Mouse (Mus musculus): ENCODE measurements around the gene Rtkn.
A peak's percentile ranks its signal among the peaks of the same experiment; 100 is the strongest.
"Not testable (repeated sequence)": the region's sequence is repeated elsewhere in the genome, so short reads cannot be mapped to it uniquely, and the experiment has no call there.

Rtkn gene

GRCm38 (mm10) chr6:83137576-83137950 lies 2.3 kb downstream of the Rtkn start:
- peak; percentile 85 for DNase-seq (ENCODE audit: low read depth, low spot score)

DNA sequence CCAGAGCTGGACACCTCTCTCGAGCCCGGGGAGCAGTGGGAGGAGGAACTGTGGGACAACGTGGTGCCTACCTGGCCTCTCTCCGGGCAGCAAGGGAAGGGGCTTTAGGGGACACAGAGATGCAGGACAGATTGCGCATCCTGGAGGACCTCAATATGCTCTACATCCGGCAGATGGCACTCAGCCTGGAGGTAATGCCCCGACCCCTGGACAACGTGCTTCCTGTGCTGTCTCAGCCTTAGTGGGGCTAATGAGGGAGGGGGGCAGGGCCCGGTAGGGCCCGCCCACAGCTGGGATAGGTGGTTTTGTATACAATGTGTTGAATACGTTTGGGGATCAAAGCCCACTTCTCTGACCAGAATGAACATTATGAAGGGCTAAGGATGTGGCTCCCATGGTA lies 2.8 kb downstream of the Rtkn start:
- no peak for DNase-seq (ENCODE audit: low read depth, low spot score)

DNA sequence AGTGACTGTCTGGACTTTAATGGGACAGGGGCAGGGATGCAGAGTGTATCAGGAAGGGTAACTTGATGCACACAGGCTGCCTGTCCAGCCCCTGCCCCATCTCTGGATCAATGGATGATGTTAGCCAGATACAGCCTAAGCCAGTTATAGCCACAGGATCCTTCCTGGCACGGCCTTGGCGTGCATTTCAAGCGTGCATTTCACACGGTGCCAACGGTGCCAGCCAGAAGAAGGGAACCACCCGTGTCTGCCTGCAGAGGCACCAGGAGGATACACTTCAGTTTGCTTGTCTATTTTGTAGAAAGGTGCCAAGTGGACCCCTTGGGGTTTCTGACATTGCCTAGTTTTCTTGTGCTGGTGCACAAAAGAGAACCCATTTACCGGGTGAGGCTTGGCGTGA lies 4.8 kb downstream of the Rtkn start:
- no peak for DNase-seq (ENCODE audit: low read depth, low spot score)

DNA sequence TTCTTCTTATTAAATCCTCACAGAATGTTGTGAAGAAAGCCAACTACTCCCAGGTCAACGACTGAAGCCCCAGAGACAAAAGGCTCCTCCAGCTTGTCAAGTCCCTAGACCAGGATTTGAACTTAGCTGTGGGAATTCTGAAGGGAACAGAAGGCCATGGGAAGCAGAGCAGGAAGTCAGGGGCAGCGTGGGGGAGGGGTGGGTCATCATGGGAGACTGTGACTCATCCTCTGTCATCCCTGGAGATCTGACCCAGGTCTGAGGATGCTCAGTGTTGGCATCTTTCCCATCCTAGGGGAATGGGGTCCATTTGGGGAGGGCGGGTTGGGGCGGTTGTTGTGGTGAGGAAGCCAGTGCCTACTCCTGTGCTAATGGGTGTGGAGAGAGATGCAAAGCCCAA lies 6.4 kb downstream of the Rtkn start:
- DNase-seq (ENCODE audit: low read depth, low spot score): no peak

DNA sequence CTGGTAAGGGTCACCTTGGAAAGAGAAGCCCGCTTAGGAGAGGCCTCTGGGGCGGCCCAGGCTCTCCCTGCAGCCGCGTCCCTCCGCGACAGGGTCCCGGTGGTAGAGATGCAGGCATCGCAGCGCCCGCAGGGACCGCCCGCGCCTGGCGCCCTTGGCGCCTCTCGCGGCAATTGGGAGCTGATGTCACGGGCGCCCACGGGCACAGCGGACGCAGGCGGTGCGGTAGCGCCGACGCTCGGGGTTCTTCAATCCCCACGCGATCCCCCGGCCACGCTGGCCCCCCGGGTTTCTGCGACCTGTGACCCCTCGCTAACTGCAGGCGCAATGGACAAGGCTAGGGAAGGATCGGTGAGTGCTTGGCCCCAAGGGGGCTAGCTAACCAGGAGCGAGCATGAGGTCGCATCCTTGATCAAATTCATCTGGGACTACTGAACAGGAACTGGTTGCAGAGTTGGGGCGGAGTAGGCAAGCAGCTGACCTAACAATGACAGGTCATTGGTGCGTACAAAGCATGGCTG lies 7.0 kb downstream of the Rtkn start:
- DNase-seq (ENCODE audit: low read depth, low spot score): no peak

DNA sequence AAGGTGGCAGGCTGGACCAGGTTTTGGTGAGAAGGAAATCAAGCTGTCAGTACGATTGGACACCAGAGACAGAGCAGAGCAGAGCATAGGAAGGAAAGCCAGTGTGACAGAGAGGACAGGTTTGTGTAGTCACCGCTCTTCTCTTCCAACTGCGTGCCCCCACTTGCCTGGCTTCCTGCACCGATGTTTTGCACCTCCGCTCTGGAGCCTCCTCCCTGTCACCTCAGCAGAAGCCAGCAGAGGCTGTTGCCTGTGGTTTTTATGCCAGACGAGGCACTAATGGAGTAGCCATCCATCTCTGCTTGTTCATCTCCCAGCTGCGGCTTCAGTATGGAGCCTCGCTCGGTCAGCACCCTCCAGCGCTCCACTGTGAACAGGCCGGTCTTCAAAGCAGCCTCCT lies 7.6 kb downstream of the Rtkn start:
- no peak for DNase-seq (ENCODE audit: low read depth, low spot score)

- no peak for DNase-seq (ENCODE audit: low read depth, low spot score)
These were observed 9.9 kb downstream of the Rtkn start for GRCm38 (mm10) chr6:83145209-83145608.

DNA sequence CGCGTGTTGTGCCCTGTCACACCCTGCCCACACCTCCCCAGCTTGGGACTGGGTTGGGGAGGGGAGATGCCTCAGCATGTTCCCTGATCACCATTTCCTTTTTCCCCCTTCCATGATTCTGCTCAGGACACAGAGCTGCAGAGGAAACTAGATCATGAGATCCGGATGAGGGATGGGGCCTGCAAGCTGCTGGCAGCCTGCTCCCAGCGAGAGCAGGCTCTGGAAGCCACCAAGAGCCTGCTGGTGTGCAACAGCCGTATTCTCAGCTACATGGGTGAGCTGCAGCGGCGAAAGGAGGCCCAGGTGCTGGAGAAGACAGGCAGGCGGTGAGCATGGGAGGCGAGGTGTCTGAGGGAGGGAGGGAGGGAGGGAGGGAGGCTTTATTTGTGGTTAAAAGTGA lies 10.5 kb downstream of the Rtkn start:
- no peak for DNase-seq (ENCODE audit: low read depth, low spot score)

DNA sequence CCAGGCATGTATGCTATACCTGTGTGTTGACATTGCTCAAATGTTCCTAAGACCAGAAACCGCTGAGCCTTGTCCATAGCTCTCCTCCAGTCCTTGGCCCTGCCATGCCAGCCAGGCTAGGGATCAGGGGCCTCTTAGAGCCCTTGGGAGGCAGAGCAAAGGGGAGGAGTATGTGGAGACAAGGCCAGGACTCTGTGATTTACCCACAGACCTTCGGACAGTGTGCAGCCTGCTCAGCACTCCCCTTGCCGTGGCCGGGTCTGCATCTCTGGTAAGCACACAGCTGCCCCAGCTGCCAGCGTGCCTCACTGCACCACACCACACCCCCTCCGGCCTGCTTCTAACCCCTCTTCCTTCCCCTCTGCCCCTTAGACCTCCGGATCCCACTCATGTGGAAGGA lies 12.0 kb downstream of the Rtkn start:
- DNase-seq (ENCODE audit: low read depth, low spot score): no peak

DNA sequence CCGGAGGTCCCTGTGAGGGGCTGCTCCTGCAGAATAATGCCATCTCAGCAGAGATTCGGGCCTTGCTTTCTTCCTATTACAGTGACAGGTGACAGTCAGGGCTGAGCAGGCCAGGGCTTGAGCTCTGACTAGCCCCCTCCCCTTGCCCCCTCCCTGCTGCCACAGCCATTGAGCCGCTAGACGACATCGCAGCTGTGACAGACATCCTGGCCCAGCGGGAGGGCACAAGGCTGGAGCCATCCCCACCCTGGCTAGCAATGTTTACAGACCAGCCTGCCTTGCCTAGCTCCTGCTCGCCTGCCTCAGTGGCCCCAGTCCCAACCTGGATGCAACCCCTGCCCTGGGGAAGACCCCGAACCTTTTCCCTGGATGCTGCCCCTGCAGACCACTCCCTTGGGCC lies 16.5 kb downstream of the Rtkn start:
- DNase-seq (ENCODE audit: low read depth, low spot score): no peak

GRCm38 (mm10) chr6:83153038-83153437 lies 17.8 kb downstream of the Rtkn start:
- no peak for DNase-seq (ENCODE audit: low read depth, low spot score)

GRCm38 (mm10) chr6:83153485-83153884 lies 18.2 kb downstream of the Rtkn start:
- DNase-seq (ENCODE audit: low read depth, low spot score): no peak

GRCm38 (mm10) chr6:83155552-83156238 lies 20.4 kb downstream of the Rtkn start:
- DNase-seq (ENCODE audit: low read depth, low spot score): no peak

DNA sequence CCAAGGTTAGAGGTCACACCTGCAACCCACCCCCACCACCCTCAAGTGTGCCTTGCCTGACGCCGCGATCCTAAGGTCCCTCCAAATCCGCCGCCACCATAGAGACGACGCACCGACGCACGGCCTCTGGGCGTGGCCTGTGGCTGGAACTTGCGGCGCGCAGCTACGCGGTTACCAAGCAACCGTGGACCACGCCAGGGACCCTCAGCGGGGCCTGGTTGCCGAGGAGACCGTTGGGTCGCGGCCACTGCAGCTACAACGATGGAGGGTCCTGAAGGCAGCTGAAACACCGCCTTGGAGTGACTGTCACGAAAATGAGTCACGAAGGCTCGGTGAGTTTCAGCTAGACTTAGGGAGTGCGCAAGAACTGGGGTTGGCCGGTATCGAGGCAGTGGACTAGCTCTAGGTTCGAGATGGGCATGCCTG lies 21.0 kb downstream of the Rtkn start, which contains the start of the genes Wdr54 and 1700003E16Rik:
TSS of gene Wdr54 (minus strand) at position 139 of the 426 bp plus-strand sequence.
TSS of gene 1700003E16Rik (plus strand) at position 146 of the 426 bp plus-strand sequence.
- no peak for DNase-seq (ENCODE audit: low read depth, low spot score)

DNA sequence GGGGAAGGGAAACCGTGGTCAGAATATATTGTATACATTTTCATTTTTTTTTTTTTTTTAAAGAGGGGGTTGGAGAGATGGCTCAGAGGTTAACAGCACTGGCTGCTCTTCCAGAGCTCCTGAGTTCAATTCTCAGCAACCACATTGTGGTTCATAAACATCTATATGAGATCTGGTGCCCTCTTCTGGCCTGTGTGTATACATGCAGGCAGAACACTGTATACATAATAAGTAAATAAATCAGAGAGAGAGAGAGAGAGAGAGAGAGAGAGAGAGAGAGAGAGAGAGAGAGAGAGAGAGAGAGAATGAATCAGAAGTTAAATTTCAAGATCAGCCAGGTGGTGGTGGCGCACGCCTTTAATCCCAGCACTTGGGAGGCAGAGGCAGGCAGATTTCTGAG lies 24.2 kb downstream of the Rtkn start:
- not testable (repeated sequence) for DNase-seq (ENCODE audit: low read depth, low spot score)

- DNase-seq (ENCODE audit: low read depth, low spot score): no peak
These were observed 26.2 kb downstream of the Rtkn start for GRCm38 (mm10) chr6:83161442-83161841.

DNA sequence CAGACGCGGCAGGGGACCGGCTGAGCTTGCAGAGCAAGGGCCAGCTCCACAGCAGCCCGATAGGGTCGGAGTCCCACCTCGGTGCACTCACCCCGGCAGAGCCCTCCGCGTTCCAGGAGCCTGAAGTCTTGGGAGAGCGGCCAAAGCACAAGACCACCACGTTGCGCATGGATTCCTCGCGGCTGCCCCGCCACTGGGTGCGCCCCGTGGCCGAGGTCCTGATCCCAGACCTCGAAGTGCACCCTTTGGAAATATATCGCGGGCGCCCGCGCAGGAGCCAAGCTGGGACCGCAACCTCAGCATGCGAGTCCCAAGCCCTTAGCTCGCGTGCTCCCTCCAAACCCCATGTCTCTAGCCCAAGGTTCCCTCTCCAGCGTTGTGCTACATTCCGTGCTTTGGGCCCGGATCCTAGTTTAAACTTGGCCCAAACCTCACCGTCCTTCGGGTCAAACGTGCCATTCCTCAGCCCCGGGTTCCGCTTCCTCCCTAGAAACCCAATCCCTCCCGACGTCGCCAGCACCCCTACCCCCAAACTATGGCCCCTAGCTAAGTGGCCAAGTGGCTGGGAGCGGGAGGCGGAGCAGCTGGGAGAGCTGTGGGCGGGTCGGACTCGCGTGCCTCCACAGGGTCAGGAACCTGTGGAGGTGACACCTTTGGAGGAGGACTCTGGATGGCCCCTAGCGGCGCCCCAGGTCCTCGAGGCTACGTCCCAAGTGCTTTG lies 26.8 kb downstream of the Rtkn start:
- DNase-seq (ENCODE audit: low read depth, low spot score): no peak

DNA sequence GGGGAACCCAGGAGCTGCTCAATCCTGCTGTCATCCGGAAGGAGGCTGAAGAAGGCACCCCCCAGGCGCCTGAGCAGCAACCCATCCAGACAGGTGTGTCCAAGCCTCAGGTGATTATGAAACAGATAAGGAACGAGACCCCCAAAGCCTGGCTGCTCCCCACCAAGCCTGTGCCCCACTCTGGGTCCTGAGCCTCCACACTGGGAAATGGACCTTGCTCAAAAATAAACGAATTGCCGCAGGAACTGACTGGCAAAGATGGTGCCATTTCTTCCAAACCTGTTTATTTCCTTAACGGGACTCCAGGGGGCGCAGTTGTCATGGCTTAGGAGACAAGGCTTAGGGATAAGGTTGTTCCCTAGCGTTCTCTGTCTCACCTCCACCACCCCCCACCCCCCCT lies 27.4 kb downstream of the Rtkn start:
- peak; percentile 60 for DNase-seq (ENCODE audit: low read depth, low spot score)

GRCm38 (mm10) chr6:83165026-83165606 lies 29.9 kb downstream of the Rtkn start:
- no peak for DNase-seq (ENCODE audit: low read depth, low spot score)

GRCm38 (mm10) chr6:83165607-83166242 lies 30.5 kb downstream of the Rtkn start, which contains the start of gene Dctn1:
Gene Dctn1 (plus strand): TSS chr6:83165920.
- DNase-seq (ENCODE audit: low read depth, low spot score): peak; percentile 95

DNA sequence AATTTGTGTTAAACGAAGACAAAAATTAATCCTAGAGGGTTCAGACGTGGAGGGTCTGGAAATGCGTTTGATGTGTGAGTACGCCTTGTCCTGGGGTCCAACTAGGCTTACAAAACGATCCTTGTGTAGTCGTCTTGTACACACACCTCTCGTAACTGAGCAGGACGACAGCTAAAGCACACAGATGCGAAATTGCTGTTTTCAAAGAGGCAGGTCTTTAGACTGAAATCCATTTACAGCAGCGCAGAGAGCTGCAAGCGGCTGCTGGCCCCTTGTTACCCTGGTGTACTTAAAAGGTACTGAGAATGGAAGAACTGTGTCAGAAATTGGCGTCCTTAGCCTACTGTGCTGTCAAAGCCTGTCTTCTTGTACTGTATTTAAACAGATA lies 31.0 kb downstream of the Rtkn start:
- no peak for DNase-seq (ENCODE audit: low read depth, low spot score)

DNA sequence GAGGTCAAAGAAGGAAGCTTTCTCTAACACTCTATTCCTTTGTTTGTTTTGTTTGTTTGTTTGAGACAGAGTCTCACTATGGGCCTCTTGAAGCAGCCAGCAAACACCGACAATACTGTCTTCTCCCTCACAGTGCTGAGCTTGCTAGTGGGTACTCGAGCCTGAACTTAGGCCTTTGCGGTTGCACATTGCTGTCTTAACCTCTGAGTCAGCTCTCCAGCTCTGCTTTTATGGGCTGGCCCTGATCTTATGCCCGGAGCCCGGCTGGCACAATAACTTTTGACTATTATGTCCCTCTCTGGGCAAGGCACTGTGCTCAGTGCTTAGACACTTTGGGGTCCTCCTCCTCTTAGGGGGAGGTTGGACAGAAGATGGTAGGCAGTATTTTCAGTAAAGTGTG lies 34.6 kb downstream of the Rtkn start:
- DNase-seq (ENCODE audit: low read depth, low spot score): no peak

Measured in skeletal muscle tissue, adult 2 months (tissue).